Mouse (Mus musculus) midbrain, embryonic 11.5 days (tissue): ENCODE results near the gene Limch1. TPM values are rescaled to one million over a fixed set of nuclear protein-coding genes. Genes with fewer than 3 reads are reported as not detected.

Source experiments
- ATAC-seq: fragments of 200-750 bp; cut with Nextera tagmentation; 2 replicates; pipeline ENCODE4 v1.8.0; 2017; ENCODE audit warnings: moderate TSS enrichment, moderate library complexity; ENCODE audit not compliant: low FRiP score
- DNase-seq: peaks from one replicate; pipeline ENCODE4 v3.0.0; 2015; ENCODE audit warnings: low spot score; ENCODE audit errors: missing footprints
- H3K27ac ChIP-seq: fragments of 300-500 bp; sonication (generic); 2 replicates; pipeline ENCODE4 v1.5.1; 2014; ENCODE audit warnings: low read depth, low read length
- H3K27me3 ChIP-seq: fragments of 300-500 bp; sonication (generic); 2 replicates; pipeline ENCODE4 v1.6.1; 2014; ENCODE audit warnings: mild to moderate bottlenecking, low read length, moderate library complexity, mixed read lengths; ENCODE audit not compliant: control insufficient read depth, insufficient read depth
- H3K36me3 ChIP-seq: fragments of 300-500 bp; sonication (generic); 2 replicates; pipeline ENCODE4 v1.6.1; 2014; ENCODE audit warnings: mild to moderate bottlenecking, low read length, moderate library complexity, mixed read lengths; ENCODE audit not compliant: control insufficient read depth, insufficient read depth
- H3K4me1 ChIP-seq: fragments of 300-500 bp; sonication (generic); 2 replicates; pipeline ENCODE4 v1.6.1; 2014; ENCODE audit warnings: low read length; ENCODE audit not compliant: control insufficient read depth, insufficient read depth
- H3K4me2 ChIP-seq: fragments of 300-500 bp; sonication (generic); 2 replicates; pipeline ENCODE4 v1.6.1; 2014; ENCODE audit warnings: mild to moderate bottlenecking, moderate library complexity
- H3K4me3 ChIP-seq: fragments of 300-500 bp; sonication (generic); 2 replicates; pipeline ENCODE4 v1.5.1; 2014; ENCODE audit warnings: low read depth, low read length
- H3K9ac ChIP-seq: fragments of 300-500 bp; sonication (generic); 2 replicates; pipeline ENCODE4 v1.6.1; 2014; ENCODE audit warnings: low read length
- H3K9me3 ChIP-seq: fragments of 300-500 bp; sonication (generic); 2 replicates; pipeline ENCODE4 v1.6.1; 2016; ENCODE audit warnings: low read length; ENCODE audit not compliant: control insufficient read depth
- WGBS: fragments of 180-500 bp; shearing (Covaris S2); extraction: QIAGEN DNeasy Blood & Tissue Kit; methylation state at CpG from one replicate; pipeline ENCODE4 v1.1.7; 2014; 5-methylcytosine and 5-hydroxymethylcytosine counted together
- polyA plus RNA-seq: library from polyadenylated mRNA; unstranded; fragments of >200 nt; fragmentation: Nextera tagmentation; extraction: Ambion mirVana; gene quantifications from 2 replicates; pipeline ENCODE4 v1.2.1, GENCODE M21; 2014

Gene Limch1
- polyA plus RNA-seq, 1 experiment from 2014 or later, result 50.5 TPM

DNA sequence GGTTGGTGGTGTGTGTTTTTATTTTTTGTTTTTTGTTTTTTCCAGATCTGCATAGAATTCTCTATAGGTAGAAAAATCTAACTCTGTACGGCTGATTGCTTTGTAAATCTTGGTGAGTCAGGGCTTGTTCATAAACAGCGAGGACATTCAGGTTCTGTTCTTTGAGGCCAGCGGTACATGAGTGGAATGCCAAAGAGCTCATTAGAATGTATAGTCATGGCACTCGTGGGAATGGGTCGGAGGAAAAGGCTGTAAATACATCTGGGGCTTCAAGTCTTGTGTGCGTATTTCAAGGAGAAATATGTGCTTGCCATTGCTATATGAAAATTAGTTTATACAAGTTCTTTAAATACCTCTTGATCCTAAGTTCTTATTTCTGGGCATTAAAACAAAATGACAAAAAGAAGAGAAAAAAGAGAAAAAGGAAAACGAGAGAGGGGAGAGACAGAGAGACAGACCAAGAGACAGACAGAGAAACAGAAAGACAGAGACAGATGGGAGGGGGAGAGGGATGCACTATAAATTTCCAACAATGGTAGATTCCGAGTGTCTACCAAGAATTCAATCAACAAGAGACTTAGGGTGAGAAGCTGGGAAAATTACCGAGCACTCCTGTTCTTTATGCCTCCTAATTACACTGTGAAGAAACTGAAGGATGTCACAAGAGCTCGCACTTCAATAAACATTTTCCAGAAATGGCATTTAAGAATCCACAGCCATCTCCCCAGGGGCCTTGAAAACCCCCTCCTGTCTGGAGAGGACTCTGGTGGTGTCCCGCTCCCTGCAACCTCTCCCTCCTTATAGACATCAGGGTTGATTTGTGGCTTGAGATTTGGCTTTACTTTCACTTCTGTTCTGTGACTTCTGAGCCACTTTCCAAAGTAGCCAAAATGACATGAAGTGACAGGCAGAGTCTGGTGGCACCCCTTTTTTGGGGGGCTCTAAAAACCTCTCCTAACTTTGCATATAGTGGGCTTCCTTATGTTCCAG lies 173.0 kb downstream of the Limch1 start:
- ATAC-seq, result peak; percentile 90
- H3K27ac ChIP-seq, result peak overlapping the region; percentile 48
- no peaks in the 10 kb centered on the region for H3K36me3 ChIP-seq
- H3K4me2 ChIP-seq, result no peak overlapping the region
- no peak overlapping the region for H3K4me3 ChIP-seq
- H3K9me3 ChIP-seq, result no peaks in the 10 kb centered on the region
- DNase-seq, result peak; percentile 92
- WGBS, result 54% methylated on average over 11 of the region's 11 CpGs
- no peaks in the 10 kb centered on the region for H3K27me3 ChIP-seq
- H3K4me1 ChIP-seq, result peaks cover 9% of the 10 kb centered on the region
- H3K9ac ChIP-seq, result no peak overlapping the region

DNA sequence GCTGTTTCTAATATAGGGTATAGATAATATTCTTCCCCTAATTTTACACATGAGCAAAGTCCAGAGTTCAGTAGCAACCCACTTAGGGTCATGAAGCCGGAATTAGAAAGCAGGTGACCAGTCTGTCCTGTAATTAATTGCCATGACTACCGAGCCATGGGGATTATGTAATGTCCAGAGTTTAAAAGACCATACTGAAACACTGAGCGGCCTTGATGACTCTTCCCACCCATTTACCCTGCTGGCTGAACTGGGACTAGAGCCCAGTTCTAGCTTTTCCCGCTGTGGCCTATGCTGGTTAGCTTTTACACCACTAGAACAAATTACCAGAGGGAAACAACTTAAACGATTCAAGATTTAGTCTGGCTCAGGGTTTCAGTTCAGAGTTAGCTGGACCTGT lies 177.0 kb downstream of the Limch1 start:
- H3K4me3 ChIP-seq, result no peak overlapping the region
- ATAC-seq (no peak), DNase-seq (no peak)
- no peaks in the 10 kb centered on the region for H3K36me3 ChIP-seq
- H3K4me2 ChIP-seq, result no peak overlapping the region
- H3K9me3 ChIP-seq, result no peaks in the 10 kb centered on the region
- H3K27me3 ChIP-seq, result no peaks in the 10 kb centered on the region
- 76% methylated on average over 5 of the region's 5 CpGs for WGBS
- no peak overlapping the region for H3K27ac ChIP-seq
- no peak overlapping the region for H3K9ac ChIP-seq
- H3K4me1 ChIP-seq, result peaks cover 9% of the 10 kb centered on the region

DNA sequence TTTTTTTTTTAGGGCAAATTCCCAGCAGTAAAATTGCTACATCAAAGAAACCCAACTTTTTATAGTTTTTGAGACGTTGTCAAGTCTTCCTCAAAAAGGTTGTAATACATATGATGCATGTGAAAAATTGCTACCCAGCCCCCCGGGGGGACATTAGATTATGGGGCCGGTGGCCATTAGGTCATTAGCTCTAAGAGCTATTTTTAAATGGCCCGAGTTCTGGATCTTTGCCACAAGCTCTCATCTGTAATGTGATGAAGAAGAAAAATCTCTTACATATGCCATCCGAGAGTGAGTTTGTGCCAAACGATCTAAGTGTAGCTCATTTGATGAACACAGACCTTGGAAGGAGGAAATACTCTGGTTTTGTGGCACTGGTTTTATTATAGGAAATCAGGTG lies 183.7 kb downstream of the Limch1 start:
- H3K27me3 ChIP-seq, result no peaks in the 10 kb centered on the region
- H3K9me3 ChIP-seq, result no peaks in the 10 kb centered on the region
- WGBS, result 88% methylated on average over 6 of the region's 6 CpGs
- H3K4me3 ChIP-seq, result no peak overlapping the region
- no peak for ATAC-seq
- H3K36me3 ChIP-seq, result no peaks in the 10 kb centered on the region
- DNase-seq, result no peak
- no peak overlapping the region for H3K27ac ChIP-seq
- H3K4me1 ChIP-seq, result no peaks in the 10 kb centered on the region
- no peak overlapping the region for H3K4me2 ChIP-seq
- no peak overlapping the region for H3K9ac ChIP-seq

DNA sequence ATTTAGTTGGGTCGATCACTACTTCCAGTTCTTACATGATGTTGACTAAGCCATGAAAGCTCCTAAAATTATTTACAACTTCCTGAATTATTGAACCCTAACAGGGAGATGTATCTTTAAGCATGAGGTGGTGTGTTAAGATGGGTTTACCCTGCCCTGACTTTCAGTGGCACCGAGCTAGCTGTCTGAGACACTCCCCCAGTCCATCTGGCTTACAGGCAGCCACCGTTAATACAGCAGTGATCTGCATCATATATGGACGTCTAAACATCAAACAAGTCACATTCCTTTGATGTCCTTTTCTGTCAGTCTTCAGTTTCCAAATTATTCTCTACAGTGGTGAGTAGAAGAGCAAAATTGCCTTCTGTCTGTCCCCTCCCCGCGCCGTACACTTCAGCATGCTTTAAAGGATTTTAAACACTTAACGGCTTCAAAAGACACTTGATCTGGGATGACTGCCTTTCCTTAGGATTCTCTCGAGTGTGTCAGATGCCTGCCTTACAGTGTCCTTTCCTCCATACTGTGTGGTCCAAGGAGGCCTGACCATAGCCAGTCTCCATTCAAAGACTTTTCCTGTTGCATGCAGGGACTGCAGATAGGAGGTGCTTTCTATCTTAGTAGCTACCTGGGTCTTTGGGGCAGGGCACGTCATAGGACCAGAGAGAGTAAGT lies 187.6 kb downstream of the Limch1 start:
- Histone ChIP-seq H3K4me1 (no peaks in the 10 kb centered on the region), H3K9me3 (no peaks in the 10 kb centered on the region), H3K36me3 (no peaks in the 10 kb centered on the region), H3K27ac (no peak overlapping the region), H3K4me2 (no peak overlapping the region), H3K9ac (no peak overlapping the region), H3K4me3 (no peak overlapping the region), H3K27me3 (no peaks in the 10 kb centered on the region)
- DNase-seq, result peak; percentile 79
- ATAC-seq, result no peak
- 63% methylated on average over 10 of the region's 10 CpGs for WGBS

DNA sequence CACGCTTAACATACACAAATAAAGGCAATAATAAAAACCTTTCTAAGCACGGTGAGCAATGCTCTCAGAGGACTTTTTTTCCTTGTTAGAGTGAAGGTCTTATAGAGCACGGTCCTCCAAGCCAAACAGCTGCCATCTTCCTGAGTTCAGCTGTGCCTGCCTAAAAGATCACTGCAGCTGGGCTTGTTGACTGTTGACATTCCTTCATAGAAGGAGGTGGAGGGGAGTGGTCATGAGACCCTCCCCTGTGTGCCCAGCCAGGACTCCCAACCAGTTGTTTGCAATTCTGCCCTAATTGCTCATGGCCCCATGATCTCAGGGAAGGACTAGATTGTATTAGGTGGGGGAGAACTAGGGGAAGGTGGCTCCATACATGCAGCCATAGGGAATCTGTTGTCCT lies 189.0 kb downstream of the Limch1 start:
- H3K4me3 ChIP-seq, result no peak overlapping the region
- no peak for DNase-seq
- WGBS, result 90% methylated on average over 3 of the region's 3 CpGs

DNA sequence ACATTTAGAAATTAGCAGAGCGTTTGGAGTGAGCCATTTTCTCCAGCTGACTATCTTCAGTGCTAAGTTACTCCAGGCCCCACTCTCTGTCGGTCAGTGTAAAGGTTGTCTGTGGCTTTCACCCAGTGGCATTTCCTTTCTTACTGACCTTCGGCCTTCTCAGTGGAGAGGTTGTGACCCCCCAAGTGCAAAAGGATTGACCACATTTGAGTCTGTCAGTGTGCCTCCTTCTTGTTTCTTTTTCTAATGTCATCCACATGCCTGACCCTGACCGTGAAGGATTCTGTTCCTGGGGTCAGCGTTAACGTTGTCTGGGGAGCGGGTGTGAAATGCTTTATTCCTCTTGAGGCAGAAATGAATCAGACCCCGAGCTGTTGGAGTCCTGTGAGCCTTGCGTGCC lies 191.7 kb downstream of the Limch1 start:
- ATAC-seq, result no peak
- no peak for DNase-seq

More for the DNA sequence above, 189.0 kb downstream of the Limch1 start:
- no peak for ATAC-seq
- no peaks in the 10 kb centered on the region for H3K9me3 ChIP-seq
- no peaks in the 10 kb centered on the region for H3K27me3 ChIP-seq
- H3K4me1 ChIP-seq, result no peaks in the 10 kb centered on the region
- no peaks in the 10 kb centered on the region for H3K36me3 ChIP-seq
- H3K4me2 ChIP-seq, result no peak overlapping the region
- no peak overlapping the region for H3K27ac ChIP-seq
- no peak overlapping the region for H3K9ac ChIP-seq

DNA sequence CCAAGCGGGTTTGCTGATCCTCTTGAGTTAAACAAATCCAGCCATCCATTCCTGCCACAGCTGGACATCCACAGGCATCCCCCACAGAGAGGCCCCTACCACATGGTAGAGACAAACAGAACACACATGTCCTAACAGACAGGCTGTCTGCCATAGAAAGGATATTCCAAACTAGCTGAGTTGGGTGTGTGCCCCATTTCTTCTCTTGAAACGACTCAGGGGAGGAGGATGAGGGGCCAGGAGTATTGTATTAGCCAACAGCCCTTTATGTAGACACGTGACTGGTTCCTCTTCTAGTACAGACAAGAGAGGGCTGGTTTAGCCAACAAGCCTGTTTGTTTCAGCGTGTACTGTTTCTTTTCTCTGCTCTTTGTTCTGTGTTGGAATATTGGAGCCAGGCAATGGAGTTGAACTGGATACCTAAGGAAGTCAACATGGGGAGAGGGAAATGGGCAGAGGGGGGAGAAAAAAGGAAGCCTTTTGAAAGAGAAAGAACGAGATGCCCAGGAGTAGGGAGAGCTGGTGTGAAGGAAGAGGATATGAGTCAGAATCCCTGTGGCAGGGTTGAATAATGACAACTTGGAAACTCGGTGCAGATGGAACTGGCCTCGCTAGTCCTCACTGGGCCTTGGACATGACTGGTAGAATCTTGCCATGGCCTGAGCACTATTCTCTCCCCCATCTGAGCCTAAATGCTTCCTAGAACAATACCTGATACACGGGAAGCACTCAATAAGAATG lies 196.3 kb downstream of the Limch1 start:
- Histone ChIP-seq H3K9ac (no peak overlapping the region), H3K36me3 (no peaks in the 10 kb centered on the region), H3K4me2 (no peak overlapping the region), H3K27ac (no peak overlapping the region), H3K9me3 (no peaks in the 10 kb centered on the region), H3K4me3 (no peak overlapping the region), H3K4me1 (no peaks in the 10 kb centered on the region), H3K27me3 (no peaks in the 10 kb centered on the region)
- DNase-seq, result no peak
- 77% methylated on average over 8 of the region's 8 CpGs for WGBS
- ATAC-seq, result no peak

More for the DNA sequence above, 191.7 kb downstream of the Limch1 start:
- H3K4me1 ChIP-seq, result no peaks in the 10 kb centered on the region
- H3K27me3 ChIP-seq, result no peaks in the 10 kb centered on the region
- no peak overlapping the region for H3K4me3 ChIP-seq
- no peak overlapping the region for H3K27ac ChIP-seq
- no peaks in the 10 kb centered on the region for H3K36me3 ChIP-seq
- H3K4me2 ChIP-seq, result no peak overlapping the region
- H3K9ac ChIP-seq, result no peak overlapping the region
- no peaks in the 10 kb centered on the region for H3K9me3 ChIP-seq
- WGBS, result 36% methylated on average over 9 of the region's 9 CpGs

DNA sequence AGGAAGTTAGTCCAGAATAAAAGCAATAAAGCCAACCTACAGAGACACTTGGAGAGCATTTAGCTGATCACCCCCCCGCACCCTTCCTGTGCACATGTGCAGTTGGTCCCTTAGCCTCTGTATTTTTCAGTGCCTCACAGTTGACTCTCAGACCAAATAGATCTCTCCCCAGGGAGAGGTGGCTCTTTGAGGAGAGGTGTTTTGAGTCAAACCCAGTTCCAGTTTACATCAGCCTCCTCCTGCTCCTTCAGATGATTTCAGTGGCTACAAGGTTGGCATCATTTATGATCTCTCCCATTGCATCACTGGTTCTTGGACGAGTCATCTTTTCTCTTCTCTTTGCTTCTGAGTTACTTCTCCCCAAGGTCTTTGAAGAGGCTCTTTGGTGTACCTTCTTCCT lies 197.3 kb downstream of the Limch1 start:
- 86% methylated on average over 2 of the region's 2 CpGs for WGBS

More for the DNA sequence above, 197.3 kb downstream of the Limch1 start:
- no peaks in the 10 kb centered on the region for H3K4me1 ChIP-seq
- no peaks in the 10 kb centered on the region for H3K9me3 ChIP-seq
- no peak overlapping the region for H3K9ac ChIP-seq
- H3K27ac ChIP-seq, result no peak overlapping the region
- no peak for ATAC-seq
- no peak overlapping the region for H3K4me3 ChIP-seq
- H3K4me2 ChIP-seq, result no peak overlapping the region
- H3K27me3 ChIP-seq, result no peaks in the 10 kb centered on the region
- DNase-seq, result no peak
- no peaks in the 10 kb centered on the region for H3K36me3 ChIP-seq
